Mouse (Mus musculus): ENCODE results near the gene Cxcr2. TPM values are rescaled to one million over a fixed set of nuclear protein-coding genes. Genes with fewer than 3 reads are reported as not detected.

The Cxcr2 gene
- total RNA-seq, 2 experiments from 2014 or later, result not detected

DNA sequence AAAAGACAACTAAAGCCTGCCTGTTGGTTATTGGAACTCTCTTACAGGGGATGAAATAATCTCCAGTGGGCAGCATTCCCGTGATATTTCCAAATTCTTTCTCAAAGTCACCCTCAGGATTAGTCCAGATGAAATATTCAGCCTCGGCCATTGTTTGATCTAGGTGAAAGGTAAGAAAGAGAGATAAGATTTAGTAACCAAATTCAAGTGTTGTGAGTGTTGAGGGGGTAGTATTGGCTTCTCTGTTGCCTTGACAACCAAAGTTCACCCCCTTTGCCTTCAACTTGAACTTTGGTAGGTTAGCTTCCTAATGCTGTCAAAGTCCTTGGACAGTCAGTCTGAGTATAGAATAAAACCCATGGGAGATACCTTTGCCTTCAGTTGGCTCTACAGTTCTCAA is 38.9 kb downstream of the Cxcr2 start:
- intact Hi-C loops (cut with DNase I; ENCODE audit: low total_unique reads), result no loop called here
- DNase-seq, result no peak

DNA sequence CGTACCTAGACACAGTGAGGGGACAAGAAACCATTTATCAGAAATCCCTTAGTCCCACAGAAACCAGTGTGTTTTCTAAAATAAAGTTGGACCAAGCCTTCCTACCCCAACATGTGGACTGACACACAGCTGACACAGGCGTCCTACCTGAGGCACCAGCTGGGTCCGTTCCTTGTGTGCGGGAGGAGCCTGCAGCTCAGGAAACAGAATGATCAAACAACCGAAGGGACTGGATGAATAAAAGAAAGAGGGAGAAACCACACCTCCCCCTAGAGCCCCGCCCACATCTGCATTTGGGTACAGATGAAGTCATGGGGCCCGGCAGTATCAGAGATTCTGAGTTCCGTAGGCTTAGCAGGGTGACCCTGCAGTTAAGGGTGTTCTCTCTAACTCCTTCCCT is 40.7 kb downstream of the Cxcr2 start, which contains the start of gene Cxcr1:
Gene Cxcr1, minus strand, starts transcription at position 187 of the 400 bp plus-strand sequence.
- intact Hi-C loops (cut with DNase I; ENCODE audit: low total_unique reads), result no loop called here

DNA sequence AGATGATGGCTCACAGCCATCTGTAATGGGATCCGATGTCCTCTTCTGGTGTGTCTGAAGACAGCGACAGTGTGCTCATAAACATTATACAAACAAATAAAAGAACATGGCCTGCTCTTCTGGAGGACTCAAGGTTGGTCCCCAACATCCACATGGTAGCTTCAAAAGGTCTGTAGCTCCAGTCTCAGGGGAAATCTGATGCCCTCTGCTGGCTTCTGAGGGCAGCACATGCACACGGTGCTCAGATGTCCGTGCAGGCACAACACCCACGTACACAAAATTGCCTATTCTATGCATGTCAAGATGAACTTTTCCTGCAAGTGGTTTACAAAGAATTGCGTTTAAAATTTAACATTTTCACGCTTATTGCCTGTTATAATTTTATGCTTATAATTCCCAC is 42.2 kb downstream of the Cxcr2 start:
- no peak for DNase-seq
- intact Hi-C loops (cut with DNase I; ENCODE audit: low total_unique reads), result no loop called here

More for the DNA sequence above, 40.7 kb downstream of the Cxcr2 start, which contains the start of gene Cxcr1:
- DNase-seq, result no peak

DNA sequence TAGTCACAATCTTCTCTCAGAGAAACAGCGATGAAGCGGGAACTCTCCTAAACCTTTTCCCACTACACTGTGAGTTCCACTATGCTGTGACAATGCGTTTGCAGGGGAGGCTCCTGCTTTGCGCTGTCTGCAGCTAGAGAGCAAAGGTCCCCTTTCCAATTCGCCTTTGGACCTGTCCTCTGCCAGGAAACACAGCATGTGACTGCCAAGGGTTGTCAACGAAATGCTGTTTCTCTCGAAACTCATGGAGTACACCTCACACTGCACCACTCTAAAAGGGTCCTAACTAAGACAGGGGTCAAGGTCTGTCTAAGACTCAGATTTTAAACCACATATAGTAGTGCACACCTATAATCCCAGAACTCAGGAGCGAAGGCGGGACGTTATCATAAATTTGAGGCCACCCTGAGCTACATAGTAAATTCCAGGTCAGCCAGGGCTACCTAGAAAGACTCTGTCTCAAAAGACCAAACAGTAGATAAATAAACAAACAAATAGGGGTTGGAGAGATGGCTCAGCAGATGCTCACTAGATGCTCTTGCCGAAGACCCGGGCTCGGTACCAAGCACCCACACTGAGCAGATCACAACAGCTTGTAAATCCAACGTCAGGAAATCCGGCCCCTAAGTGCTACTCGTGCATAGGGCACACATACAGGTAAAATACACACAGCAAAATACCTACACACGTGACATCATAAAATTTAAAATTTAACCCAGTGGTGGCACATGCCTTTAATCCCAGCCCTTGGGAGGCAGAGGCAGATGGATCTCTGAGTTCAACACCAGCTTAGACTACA is 43.0 kb downstream of the Cxcr2 start:
- no peak for DNase-seq
- intact Hi-C loops (cut with DNase I; ENCODE audit: low total_unique reads), result no loop called here

DNA sequence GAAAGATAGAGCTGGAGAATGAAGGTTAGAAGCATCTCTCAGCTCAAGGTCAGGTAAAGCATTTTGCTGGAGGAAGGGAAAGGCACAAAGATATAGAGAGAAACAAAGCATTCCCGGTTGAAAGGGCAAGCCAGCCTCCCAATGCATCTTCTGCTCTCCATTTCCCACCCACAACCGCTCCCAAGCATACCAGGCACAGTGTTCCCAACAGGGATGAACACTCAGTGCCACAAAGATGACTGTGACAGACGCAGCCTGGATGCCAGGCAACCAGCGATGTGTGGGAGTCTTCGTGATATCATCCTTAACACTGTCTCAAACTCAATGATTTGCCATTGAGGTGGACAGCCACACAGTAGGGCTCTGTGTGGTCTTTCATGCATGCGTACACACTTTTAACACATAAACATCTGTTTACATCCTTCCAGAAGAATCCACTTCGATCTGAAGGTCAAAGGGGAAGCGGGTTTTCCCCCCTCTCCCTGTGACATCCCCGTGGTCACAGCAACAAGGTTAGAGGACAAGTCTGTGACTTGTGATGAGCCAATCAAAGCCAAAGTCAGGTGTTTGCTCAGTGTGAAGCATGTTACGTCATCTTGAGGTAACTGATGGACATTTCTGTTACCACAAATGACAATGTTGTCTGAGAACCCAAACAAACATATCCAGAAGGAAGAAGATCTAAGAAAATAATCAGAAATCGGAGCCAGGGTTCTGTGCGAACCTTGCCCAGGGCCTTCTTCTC is 44.1 kb downstream of the Cxcr2 start:
- intact Hi-C loops (cut with DNase I; ENCODE audit: low total_unique reads), result no loop called here
- no peak for DNase-seq

DNA sequence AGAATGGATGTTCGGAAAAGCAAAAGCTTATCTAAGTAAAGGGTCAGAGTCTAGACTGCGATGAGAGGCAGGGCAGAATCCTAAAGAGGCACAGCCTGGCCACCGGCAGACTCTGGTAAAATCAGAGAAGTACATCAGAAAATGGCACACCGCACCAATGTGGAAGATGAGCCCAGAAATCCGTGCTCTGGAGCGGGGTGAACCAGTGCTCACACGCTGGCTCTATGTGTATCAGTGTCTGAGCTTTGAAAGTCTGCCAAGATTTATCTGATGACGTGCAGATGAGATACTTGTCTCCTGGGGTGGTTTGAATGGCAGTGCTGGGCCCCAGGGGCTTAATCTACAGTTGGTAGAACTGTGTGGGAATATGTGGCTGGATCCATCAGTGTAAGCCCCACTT is 45.3 kb downstream of the Cxcr2 start:
- DNase-seq, result no peak
- intact Hi-C loops (cut with DNase I; ENCODE audit: low total_unique reads), result no loop called here

DNA sequence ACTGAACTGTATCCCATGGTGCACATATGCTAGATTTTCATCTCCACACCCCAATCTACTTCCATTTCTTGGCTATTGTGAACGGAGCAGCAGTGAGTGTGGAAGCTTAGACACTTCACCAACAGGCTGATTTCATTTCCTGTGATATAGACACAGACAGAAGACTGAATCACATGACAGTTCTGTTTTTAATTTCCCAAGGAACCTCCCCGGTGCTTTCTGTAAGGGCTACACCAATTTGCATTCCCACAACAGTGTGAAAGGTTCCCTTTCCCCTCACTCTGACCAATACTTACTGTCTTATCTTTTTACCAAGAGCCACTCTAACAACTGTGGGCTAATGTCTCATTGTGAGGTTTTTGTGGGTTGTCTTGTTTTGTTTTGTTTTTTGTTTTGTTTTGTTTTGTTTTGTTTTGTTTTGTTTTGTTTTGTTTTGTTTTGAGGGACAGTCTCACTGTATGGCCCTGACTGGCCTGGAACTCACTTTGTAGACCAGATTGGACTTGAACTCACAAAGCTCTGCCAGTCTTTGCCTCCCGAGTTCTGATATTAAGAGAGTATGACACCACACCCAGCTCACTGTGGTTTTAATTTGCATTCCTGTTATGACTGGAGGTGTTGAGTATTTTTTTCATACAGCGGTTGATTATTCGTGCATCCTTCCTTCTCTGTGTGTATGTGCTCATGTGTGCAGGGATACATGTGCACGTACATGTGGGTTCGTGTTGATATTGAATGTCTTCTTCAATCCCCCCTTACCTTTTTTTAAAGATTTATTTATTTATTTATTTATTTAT is 47.5 kb downstream of the Cxcr2 start:
- DNase-seq, result no peak
- intact Hi-C loops (cut with DNase I; ENCODE audit: low total_unique reads), result loop anchor here (10.0 kb wide), 1 partner anchor 164 kb away; the partner anchor contains the start of gene Catip

DNA sequence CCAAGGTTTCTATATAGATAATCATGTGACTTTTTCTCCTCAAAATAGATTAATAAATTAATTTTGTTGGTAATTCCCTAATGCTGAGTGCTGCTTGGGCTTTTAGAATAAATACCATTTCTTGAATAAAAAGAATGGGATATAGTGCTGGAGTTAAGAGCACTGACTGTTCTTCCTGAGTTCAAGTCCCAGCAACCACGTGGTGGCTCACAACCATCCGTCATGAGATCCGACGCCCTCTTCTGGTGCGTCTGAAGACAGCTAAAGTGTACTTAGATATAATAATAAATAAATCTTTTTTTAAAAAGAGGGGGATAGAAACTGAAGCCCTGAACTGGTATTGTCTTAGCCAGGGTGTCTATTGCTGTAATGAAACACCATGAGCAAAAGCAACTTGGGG is 49.7 kb downstream of the Cxcr2 start:
- DNase-seq, result no peak
- intact Hi-C loops (cut with DNase I; ENCODE audit: low total_unique reads), result loop anchor here (10.0 kb wide), 1 partner anchor 161 kb away; the partner anchor contains the start of gene Catip

DNA sequence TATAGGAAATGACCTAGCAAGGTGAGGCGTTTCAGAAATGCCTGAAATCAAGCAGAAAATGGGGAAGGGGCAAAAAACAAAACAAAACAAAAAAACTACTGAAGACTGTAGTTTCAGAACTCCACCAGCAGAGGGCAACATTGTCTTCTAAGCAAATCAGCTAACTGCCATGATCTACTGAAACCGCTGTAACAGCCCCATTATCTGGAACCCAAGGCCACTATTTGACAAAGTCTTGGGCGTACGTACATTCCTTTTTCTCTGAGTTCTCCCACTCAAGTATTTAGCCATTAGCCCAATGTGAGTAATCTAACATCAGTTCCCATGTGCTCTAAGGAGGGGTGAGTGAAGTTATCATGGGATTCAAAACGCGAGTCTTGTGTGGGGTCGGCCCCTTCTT is 52.1 kb downstream of the Cxcr2 start:
- intact Hi-C loops (cut with DNase I; ENCODE audit: low total_unique reads), result loop anchor here (5.0 to 10.0 kb wide), 2 partner anchors 159 to 246 kb away; partner anchors contain the start of gene Catip
- DNase-seq, result no peak

DNA sequence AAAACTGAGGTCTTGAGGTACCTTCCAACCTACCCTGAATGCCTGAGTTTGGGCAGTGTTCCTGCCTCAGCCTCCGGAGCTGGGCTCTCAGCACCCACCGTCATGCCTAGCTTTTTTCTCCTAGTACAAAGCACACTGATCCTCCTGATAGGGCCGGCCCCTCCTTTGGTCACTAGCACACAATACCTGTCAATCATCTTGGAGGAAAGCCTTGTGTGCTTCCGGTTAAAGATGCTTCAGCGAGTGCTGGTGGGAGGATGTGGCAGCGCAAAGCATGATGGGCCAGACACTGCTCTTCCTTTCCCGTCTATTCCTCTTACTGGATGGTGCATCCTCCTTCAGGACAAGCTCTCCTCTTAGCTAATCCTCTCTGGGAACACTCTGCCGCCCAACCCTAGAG is 52.9 kb downstream of the Cxcr2 start:
- intact Hi-C loops (cut with DNase I; ENCODE audit: low total_unique reads), result loop anchor here (5.0 to 10.0 kb wide), 2 partner anchors 158 to 246 kb away; partner anchors contain the start of gene Catip
- no peak for DNase-seq

DNA sequence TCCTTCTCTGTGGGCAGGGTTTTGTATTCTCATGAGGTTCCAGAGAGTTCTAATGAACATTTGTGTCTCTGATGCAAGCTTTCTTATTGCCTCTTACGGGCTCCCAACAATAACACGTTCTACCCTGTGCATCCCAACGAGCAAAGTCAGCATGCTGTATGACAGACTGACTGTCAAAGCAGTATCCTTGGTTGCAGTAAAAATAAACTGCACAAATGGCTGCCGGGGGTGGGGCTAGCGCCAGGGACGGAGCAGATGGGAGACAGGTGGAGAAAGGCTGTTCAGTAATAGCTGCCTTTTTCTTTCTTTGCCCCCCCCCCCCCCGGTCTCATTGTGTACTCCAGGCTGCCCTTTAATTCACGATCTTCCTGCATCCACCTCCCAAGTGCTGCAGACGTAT is 54.1 kb downstream of the Cxcr2 start:
- no peak for DNase-seq
- intact Hi-C loops (cut with DNase I; ENCODE audit: low total_unique reads), result loop anchor here (5.0 to 10.0 kb wide), 2 partner anchors 157 to 244 kb away; partner anchors contain the start of gene Catip

DNA sequence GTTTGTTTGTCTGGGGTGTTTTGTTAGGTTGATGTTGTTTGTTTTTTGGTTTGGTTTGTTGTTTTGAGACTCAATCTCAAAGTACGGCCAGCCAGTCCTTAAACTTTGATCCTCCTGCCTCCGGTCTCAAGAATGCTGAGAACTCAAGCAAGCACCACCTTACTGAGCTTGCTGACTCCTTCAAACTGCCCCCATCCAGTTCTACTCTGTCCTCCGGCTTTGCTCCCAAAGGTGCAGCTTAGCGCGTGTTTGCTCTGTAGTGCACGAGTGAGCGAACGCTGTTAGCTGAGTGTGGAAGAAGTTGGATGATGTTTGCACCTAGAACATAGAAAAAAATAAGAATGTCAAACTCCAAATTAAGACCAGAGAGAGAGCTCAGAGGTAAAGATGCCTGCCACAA is 55.2 kb downstream of the Cxcr2 start:
- no peak for DNase-seq
- intact Hi-C loops (cut with DNase I; ENCODE audit: low total_unique reads), result loop anchor here (5.0 to 10.0 kb wide), 2 partner anchors 156 to 243 kb away; partner anchors contain the start of gene Catip

Small RNA genes within 50 kb of the gene (microRNA-seq; reads per million reads assigned to microRNA genes)
- gene Mir1928, result 0 reads per million in 2 experiments

Other genes starting within 250 kb of the Cxcr2 start
- 100 to 1,000 TPM; 176 to 217 TPM for gene Tns1, start 29.5 kb upstream of the Cxcr2 start, total RNA-seq (2021)
- under 1 TPM in 1 of 2 experiments, not detected in 1; 0.09 TPM for gene Rufy4, start 28.4 kb upstream of the Cxcr2 start, total RNA-seq (2021)
- gene Cxcr1, start 40.6 kb downstream of the Cxcr2 start, total RNA-seq (2021), result not detected
- gene Arpc2, start 82.1 kb downstream of the Cxcr2 start, total RNA-seq (2021), result 10 to 100 TPM; 75.2 to 85.6 TPM
- not detected for gene Gpbar1, start 124.6 kb downstream of the Cxcr2 start, total RNA-seq (2021)
- gene Aamp, start 130.7 kb downstream of the Cxcr2 start, total RNA-seq (2021), result 10 to 100 TPM; 76.7 to 77.5 TPM
- 10 to 100 TPM; 59.8 to 72.1 TPM for gene Pnkd, start 130.9 kb downstream of the Cxcr2 start, total RNA-seq (2021)
- gene Tmbim1, start 151.6 kb downstream of the Cxcr2 start, total RNA-seq (2021), result 10 to 100 TPM; 32.4 to 39.8 TPM
- gene Catip, start 208.1 kb downstream of the Cxcr2 start, total RNA-seq (2021), result under 1 TPM; 0.10 to 0.20 TPM
- gene Slc11a1, start 221.2 kb downstream of the Cxcr2 start, total RNA-seq (2021), result 1 to 10 TPM; 2.5 to 4.5 TPM
- gene Ctdsp1, start 237.5 kb downstream of the Cxcr2 start, total RNA-seq (2021), result 10 to 100 TPM; 88.2 to 88.5 TPM